Mouse (Mus musculus): ENCODE measurements around the gene Slc35c2.

The Slc35c2 gene

GRCm38 (mm10) chr2:165275824-165276223, 11.8 kb downstream of the Slc35c2 start:
- peak; percentile 80 to 86 for DNase-seq (ENCODE audit: low spot score in 2 of 2)

DNA sequence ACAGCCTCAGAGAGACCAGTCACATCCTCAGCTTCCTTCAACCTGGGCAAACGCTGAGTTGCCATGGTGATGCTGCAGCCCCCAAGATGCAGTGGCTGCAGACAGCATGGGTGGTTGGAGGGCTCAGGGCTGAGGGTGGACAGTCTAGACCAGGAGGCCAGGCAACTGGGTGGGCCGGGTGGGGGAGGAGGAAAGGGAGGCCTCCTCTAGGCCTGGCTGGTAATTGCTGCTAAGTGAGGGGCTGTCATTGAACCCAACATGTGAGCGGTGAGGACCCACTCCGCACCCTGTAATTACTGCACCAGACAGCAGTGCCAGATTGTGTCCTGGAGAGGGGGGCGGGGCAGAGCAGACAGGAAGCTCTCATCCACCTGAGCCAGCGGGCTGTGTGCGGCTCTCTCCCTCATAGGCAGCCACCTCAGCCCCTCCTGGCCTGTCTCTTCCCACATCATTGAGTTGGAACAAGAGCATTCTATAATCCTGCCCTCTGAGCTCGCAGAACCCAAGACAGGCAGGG, 12.5 kb downstream of the Slc35c2 start:
- DNase-seq (ENCODE audit: low spot score in 2 of 2): no peak

DNA sequence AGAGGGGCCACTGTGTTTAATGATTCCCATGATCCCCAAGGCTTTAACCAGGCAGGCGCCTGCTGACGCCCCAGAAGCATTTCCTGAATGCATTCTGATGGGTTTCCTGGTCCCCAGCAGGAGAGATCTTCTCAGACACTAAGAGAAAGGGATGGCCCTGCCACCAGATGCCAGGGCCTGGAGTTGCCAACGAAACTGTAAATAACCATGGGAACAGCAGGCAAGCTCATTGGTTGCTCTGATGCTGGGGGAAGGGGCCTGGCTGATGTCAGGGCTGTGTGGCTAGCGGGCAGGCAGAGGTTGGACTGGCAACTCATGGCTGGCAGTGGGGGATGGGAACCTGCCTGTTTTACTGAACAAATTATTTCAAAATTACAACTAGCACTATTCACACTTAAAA, 14.1 kb downstream of the Slc35c2 start:
- no peak for DNase-seq (ENCODE audit: low spot score in 2 of 2)

DNA sequence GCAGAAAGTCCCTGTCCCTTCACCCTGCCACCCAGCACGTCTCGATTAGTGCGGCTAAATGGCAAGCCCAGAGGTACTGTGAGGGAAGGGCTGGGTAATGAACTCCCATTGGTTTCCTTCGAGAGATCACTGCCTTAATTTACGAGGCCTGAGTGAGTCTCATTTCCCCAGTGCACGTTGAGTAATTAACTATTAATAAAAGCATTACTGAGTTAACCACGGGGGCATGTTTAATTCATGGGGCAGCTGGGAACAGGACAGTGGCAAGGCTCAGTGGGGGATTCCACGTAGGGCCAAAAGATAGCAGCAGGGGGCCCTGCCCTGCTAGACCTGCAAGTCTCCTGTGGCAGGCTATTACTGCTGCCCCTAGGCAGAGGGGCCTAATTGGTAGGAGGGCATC, 16.3 kb downstream of the Slc35c2 start:
- DNase-seq (ENCODE audit: low spot score in 2 of 2): no peak

DNA sequence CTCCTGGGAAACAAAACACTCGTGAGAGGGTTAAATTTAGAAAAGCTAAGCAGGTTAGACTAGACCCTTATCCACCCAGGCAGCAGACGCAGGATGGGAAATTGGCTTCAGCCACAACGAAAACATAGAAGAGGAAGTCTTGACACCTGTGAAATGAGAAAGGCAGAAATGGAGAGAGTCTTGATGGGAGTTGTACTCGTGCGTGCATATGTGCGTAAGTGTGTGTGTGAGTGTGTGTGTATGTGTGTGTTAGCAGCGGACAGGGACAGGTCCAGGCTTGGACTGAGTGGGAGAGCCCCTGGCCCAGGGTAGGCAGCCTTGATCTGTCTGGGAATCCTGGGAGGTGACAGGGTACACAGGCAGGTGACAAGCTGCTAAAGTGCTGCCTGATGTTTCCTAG, 16.8 kb downstream of the Slc35c2 start:
- no peak for DNase-seq (ENCODE audit: low spot score in 2 of 2)

DNA sequence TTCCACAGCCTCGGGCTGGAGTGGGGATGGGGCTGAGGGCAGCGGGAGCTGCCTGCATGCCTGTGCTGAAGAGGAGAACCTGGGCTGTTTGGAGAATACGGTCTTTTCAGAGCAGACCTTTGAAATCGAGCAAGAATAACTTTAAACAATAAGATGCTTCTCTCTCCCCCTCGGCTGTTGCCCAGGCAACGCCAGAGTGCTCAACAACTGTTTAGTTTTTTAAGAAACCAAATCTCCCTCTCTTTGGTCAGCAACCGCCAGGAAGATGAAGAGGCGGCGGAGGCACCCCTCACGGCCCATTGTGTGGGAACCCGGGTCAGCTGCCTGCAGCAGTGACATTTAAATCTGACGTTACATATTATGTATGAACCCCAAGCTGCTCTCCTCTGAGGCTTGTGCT, 20.9 kb downstream of the Slc35c2 start:
- DNase-seq (ENCODE audit: low spot score in 2 of 2): peak in 1 of 2 experiments; percentile 41

GRCm38 (mm10) chr2:165263861-165264260, 23.8 kb downstream of the Slc35c2 start:
- no peak for DNase-seq (ENCODE audit: low spot score in 2 of 2)

- DNase-seq (ENCODE audit: low spot score in 2 of 2): no peak
These were observed 25.2 kb downstream of the Slc35c2 start for GRCm38 (mm10) chr2:165262274-165262990.

- no peak for DNase-seq (ENCODE audit: low spot score in 2 of 2)
These were observed 27.8 kb downstream of the Slc35c2 start for GRCm38 (mm10) chr2:165259859-165260258.

DNA sequence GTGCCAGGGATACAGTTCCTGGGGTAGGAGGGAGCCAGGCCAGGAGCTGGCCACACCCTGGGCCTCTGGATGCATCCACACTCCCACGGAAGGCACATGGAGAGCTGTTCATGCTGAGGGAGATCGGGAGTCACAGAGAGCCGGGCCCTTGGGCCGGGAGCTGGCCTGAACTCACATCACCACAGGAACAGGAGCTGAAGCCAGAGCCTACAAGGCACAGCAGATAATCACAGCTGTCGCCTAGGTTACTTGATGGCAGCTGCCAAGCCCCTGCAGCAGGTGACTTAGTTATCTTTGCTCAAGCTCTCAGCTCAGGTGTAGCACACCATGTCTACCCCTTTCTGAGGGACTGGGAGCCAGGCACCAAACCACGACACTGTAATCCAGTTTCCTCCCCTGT, 29.3 kb downstream of the Slc35c2 start:
- no peak for DNase-seq (ENCODE audit: low spot score in 2 of 2)

- DNase-seq (ENCODE audit: low spot score in 2 of 2): peak; percentile 73 to 77
These were observed 30.4 kb downstream of the Slc35c2 start for GRCm38 (mm10) chr2:165257151-165257834.

GRCm38 (mm10) chr2:165256213-165256612, 31.5 kb downstream of the Slc35c2 start:
- DNase-seq (ENCODE audit: low spot score in 2 of 2): no peak

GRCm38 (mm10) chr2:165253867-165254266, 33.8 kb downstream of the Slc35c2 start:
- DNase-seq (ENCODE audit: low spot score in 2 of 2): no peak

DNA sequence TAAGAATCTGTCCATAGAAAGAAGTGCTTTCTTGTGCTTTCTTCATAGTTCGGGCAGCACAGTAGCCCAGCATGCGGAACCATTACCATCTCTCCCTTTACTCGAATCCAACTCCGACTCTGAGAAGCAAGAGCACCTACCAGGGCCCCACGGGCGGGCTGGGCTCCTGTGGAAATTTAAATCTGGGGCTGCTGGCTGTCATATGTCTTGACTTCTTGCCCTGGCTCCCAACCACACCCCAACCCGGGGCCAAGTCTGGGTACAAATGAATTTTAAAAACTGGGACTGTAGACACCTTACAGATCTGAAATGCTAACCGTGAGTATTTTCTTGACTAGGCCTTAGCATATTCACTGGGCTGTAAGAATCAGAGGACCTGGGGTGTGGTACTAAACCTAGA, 34.4 kb downstream of the Slc35c2 start:
- DNase-seq (ENCODE audit: low spot score in 2 of 2): no peak

DNA sequence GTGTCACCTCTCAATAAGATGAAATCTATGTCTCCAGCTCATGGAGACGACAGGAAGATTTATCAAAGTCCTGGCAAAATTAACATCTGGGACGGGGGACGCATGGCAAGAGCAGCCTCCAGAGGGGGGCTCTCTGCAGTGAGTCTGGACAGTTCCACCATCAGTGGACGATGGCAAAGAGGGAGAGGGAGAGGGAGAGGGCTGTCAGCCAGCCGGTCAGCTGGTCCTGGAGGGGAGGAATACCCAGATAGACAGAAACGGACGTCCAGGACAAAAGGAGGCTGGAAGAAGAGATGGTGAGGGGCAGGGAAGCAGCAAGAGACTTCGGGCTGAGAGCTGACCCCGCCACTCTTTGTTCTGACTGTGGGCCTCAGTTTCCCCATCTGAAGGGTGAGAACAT, 34.9 kb downstream of the Slc35c2 start:
- no peak for DNase-seq (ENCODE audit: low spot score in 2 of 2)

- no peak for DNase-seq (ENCODE audit: low spot score in 2 of 2)
These were observed 35.3 kb downstream of the Slc35c2 start for GRCm38 (mm10) chr2:165252381-165252780.

- DNase-seq (ENCODE audit: low spot score in 2 of 2): no peak
These were observed 36.8 kb downstream of the Slc35c2 start for GRCm38 (mm10) chr2:165250903-165251302.

- DNase-seq (ENCODE audit: low spot score in 2 of 2): no peak
These were observed 38.7 kb downstream of the Slc35c2 start for GRCm38 (mm10) chr2:165248967-165249366.

DNA sequence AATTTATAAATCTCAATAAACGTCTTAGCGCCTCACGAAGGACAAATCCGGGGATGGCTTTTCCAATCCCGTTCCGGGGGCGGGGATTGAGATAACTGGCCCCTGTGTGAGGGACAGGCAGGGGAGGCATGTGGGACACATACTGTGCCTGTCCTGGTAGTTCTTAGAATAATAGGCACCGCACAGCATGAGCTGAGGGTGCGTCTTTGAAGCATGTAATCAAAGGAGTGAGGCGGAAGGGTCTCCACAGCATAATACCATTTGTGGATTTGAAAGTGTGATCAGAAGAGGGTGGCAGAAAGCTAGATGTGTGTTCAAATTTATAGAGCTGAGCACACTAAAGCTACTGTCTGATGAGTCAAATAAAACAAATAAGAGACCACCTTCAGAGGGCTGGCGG, 41.3 kb downstream of the Slc35c2 start:
- no peak for DNase-seq (ENCODE audit: low spot score in 2 of 2)

GRCm38 (mm10) chr2:165243122-165243720, 44.4 kb downstream of the Slc35c2 start:
- no peak for DNase-seq (ENCODE audit: low spot score in 2 of 2)

DNA sequence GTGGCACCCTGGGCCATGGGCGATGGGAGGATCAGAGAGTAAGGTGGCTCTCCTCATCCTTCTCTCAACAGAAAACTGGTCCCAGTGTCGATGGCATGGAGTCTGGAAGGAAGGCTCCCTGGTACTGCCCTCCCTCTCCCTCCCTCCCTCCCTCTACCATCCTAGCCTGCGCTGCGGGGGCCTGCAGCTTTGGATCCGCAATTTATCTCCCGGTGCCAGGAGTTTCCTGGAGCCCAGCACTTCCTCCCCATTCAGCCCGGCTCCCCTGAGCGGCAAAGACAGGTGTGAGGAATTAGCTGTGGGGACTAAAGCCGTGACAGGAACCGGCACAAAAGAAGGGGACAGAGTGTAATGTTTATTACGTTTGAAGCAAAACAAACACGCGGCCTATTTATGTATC, 45.1 kb downstream of the Slc35c2 start:
- no peak for DNase-seq (ENCODE audit: low spot score in 2 of 2)

- DNase-seq (ENCODE audit: low spot score in 2 of 2): no peak
These were observed 45.9 kb downstream of the Slc35c2 start for GRCm38 (mm10) chr2:165241786-165242185.

GRCm38 (mm10) chr2:165240371-165240770, 47.3 kb downstream of the Slc35c2 start:
- no peak for DNase-seq (ENCODE audit: low spot score in 2 of 2)
